Mouse (Mus musculus): Measurements from ENCODE around the gene Ltb. TPM values are rescaled to one million over a fixed set of nuclear protein-coding genes. Genes with fewer than 3 reads are reported as not detected.

Ltb gene
- polyA plus RNA-seq, 1 experiment from 2014 or later: 0.99 TPM

DNA sequence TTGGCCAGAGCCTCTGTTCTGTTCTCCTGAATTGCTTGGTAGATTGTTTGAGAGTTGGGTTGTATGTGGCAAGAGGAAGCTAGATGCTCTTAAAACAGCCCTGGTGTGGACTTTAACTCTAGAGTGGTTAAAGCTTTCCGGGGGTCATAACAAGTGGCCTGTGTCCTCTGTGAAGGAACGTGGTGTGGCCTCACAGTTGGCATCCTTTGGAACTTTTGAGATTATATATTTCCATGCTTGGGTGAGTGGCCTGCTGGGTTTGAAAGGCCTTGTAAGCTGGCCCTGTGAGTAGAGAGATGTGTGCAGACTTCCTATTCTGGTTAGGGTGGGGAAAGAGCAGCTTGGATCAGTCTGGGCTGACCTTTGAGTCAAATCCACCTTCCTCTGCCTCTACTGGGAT is 50.8 kb downstream of the Ltb start:
- ATAC-seq (ENCODE audit: low FRiP score, low read depth): no peak
- Histone ChIP-seq H3K27me3 (no peaks in the 10 kb centered on the region), H3K9me3 (no peaks in the 10 kb centered on the region), H3K36me3 (peaks cover 70% of the 10 kb centered on the region), H3K4me3 (peak overlapping the region; percentile 99), H3K27ac (no peak overlapping the region), H3K4me1 (peaks cover 48% of the 10 kb centered on the region), H3K9ac (peak overlapping the region; percentile 100), H3K4me2 (replicated peaks) (peak overlapping the region; percentile 95)
- 78% methylated on average over 2 of the region's 2 CpGs for WGBS

Small RNA genes within 50 kb of the gene (microRNA-seq; reads per million reads assigned to microRNA genes)
- gene Mir6973a: not detected
- not detected for gene Mir6974
- gene Mir6975: 2.1 reads per million, percentile 5 among the genes with 10 or more reads in this experiment

Other genes with a start within 250 kb of the Ltb start
- 0.32 and 0.43 TPM in 2 replicates for gene Hspa1b, start 235.2 kb upstream of the Ltb start, polyA plus RNA-seq (2015; fragmentation: Nextera tagmentation; extraction: Ambion mirVana)
- not detected in 2 replicates for gene Gm20481, start 224.5 kb upstream of the Ltb start, polyA plus RNA-seq (2015; fragmentation: Nextera tagmentation; extraction: Ambion mirVana)
- gene Hspa1a, start 222.3 kb upstream of the Ltb start, polyA plus RNA-seq (2015; fragmentation: Nextera tagmentation; extraction: Ambion mirVana): 3.7 and 4.4 TPM in 2 replicates
- 0.49 and 0.81 TPM in 2 replicates for gene Hspa1l, start 221.7 kb upstream of the Ltb start, polyA plus RNA-seq (2015; fragmentation: Nextera tagmentation; extraction: Ambion mirVana)
- 196 and 200 TPM in 2 replicates for gene Lsm2, start 212.6 kb upstream of the Ltb start, polyA plus RNA-seq (2015; fragmentation: Nextera tagmentation; extraction: Ambion mirVana)
- 102 and 110 TPM in 2 replicates for gene Vars, start 193.5 kb upstream of the Ltb start, polyA plus RNA-seq (2015; fragmentation: Nextera tagmentation; extraction: Ambion mirVana)
- 0.17 TPM in 2 replicates for gene Vwa7, start 177.9 kb upstream of the Ltb start, polyA plus RNA-seq (2015; fragmentation: Nextera tagmentation; extraction: Ambion mirVana)
- 7.2 and 8.2 TPM in 2 replicates for gene Sapcd1, start 166.4 kb upstream of the Ltb start, polyA plus RNA-seq (2015; fragmentation: Nextera tagmentation; extraction: Ambion mirVana)
- gene Msh5, start 147.7 kb upstream of the Ltb start, polyA plus RNA-seq (2015; fragmentation: Nextera tagmentation; extraction: Ambion mirVana): 2.6 and 4.6 TPM in 2 replicates
- 247 and 266 TPM in 2 replicates for gene Clic1, start 144.5 kb upstream of the Ltb start, polyA plus RNA-seq (2015; fragmentation: Nextera tagmentation; extraction: Ambion mirVana)
- gene Ddah2, start 135.4 kb upstream of the Ltb start, polyA plus RNA-seq (2015; fragmentation: Nextera tagmentation; extraction: Ambion mirVana): 423 and 428 TPM in 2 replicates
- 0.15 TPM in 1 of 2 replicates, not detected in the other for gene Ly6g6c, start 129.1 kb upstream of the Ltb start, polyA plus RNA-seq (2015; fragmentation: Nextera tagmentation; extraction: Ambion mirVana)
- gene Mpig6b, start 128.3 kb upstream of the Ltb start, polyA plus RNA-seq (2015; fragmentation: Nextera tagmentation; extraction: Ambion mirVana): 0.29 and 0.71 TPM in 2 replicates
- gene Ly6g6e, start 117.5 kb upstream of the Ltb start, polyA plus RNA-seq (2015; fragmentation: Nextera tagmentation; extraction: Ambion mirVana): 2.0 and 3.4 TPM in 2 replicates
- gene Ly6g6d, start 116.4 kb upstream of the Ltb start, polyA plus RNA-seq (2015; fragmentation: Nextera tagmentation; extraction: Ambion mirVana): 0.57 and 0.65 TPM in 2 replicates
- 0.17 and 0.28 TPM in 2 replicates for gene Ly6g6f, start 108.8 kb upstream of the Ltb start, polyA plus RNA-seq (2015; fragmentation: Nextera tagmentation; extraction: Ambion mirVana)
- 93.1 and 94.9 TPM in 2 replicates for gene Abhd16a, start 105.2 kb upstream of the Ltb start, polyA plus RNA-seq (2015; fragmentation: Nextera tagmentation; extraction: Ambion mirVana)
- not detected in 2 replicates for gene Ly6g5c, start 86.2 kb upstream of the Ltb start, polyA plus RNA-seq (2015; fragmentation: Nextera tagmentation; extraction: Ambion mirVana)
- gene Ly6g5b, start 79.0 kb upstream of the Ltb start, polyA plus RNA-seq (2015; fragmentation: Nextera tagmentation; extraction: Ambion mirVana): 0.91 and 1.1 TPM in 2 replicates
- 21.3 and 21.9 TPM in 2 replicates for gene Gpank1, start 73.0 kb upstream of the Ltb start, polyA plus RNA-seq (2015; fragmentation: Nextera tagmentation; extraction: Ambion mirVana)
- 279 and 284 TPM in 2 replicates for gene Csnk2b, start 72.4 kb upstream of the Ltb start, polyA plus RNA-seq (2015; fragmentation: Nextera tagmentation; extraction: Ambion mirVana)
- gene D17H6S53E, start 68.1 kb upstream of the Ltb start, polyA plus RNA-seq (2015; fragmentation: Nextera tagmentation; extraction: Ambion mirVana): 11.7 and 13.4 TPM in 2 replicates
- gene Apom, start 62.4 kb upstream of the Ltb start, polyA plus RNA-seq (2015; fragmentation: Nextera tagmentation; extraction: Ambion mirVana): 3.2 TPM in 1 of 2 replicates, not detected in the other
- gene Bag6, start 59.3 kb upstream of the Ltb start, polyA plus RNA-seq (2015; fragmentation: Nextera tagmentation; extraction: Ambion mirVana): 66.7 and 67.2 TPM in 2 replicates
- 217 and 227 TPM in 2 replicates for gene Prrc2a, start 29.5 kb upstream of the Ltb start, polyA plus RNA-seq (2015; fragmentation: Nextera tagmentation; extraction: Ambion mirVana)
- gene Aif1, start 18.4 kb upstream of the Ltb start, polyA plus RNA-seq (2015; fragmentation: Nextera tagmentation; extraction: Ambion mirVana): 9.0 and 10.2 TPM in 2 replicates
- gene Lst1, start 6.0 kb upstream of the Ltb start, polyA plus RNA-seq (2015; fragmentation: Nextera tagmentation; extraction: Ambion mirVana): 10.1 and 12.1 TPM in 2 replicates
- 0.27 and 0.36 TPM in 2 replicates for gene Tnf, start 7.6 kb downstream of the Ltb start, polyA plus RNA-seq (2015; fragmentation: Nextera tagmentation; extraction: Ambion mirVana)
- gene Lta, start 10.9 kb downstream of the Ltb start, polyA plus RNA-seq (2015; fragmentation: Nextera tagmentation; extraction: Ambion mirVana): not detected in 2 replicates
- gene Gm16181, start 26.4 kb downstream of the Ltb start, polyA plus RNA-seq (2015; fragmentation: Nextera tagmentation; extraction: Ambion mirVana): 0.40 and 0.60 TPM in 2 replicates
- 4.2 and 5.3 TPM in 2 replicates for gene Atp6v1g2, start 39.2 kb downstream of the Ltb start, polyA plus RNA-seq (2015; fragmentation: Nextera tagmentation; extraction: Ambion mirVana)
- gene Nfkbil1, start 41.4 kb downstream of the Ltb start, polyA plus RNA-seq (2015; fragmentation: Nextera tagmentation; extraction: Ambion mirVana): 11.3 and 12.2 TPM in 2 replicates
- 552 and 562 TPM in 2 replicates for gene Ddx39b, start 47.3 kb downstream of the Ltb start, polyA plus RNA-seq (2015; fragmentation: Nextera tagmentation; extraction: Ambion mirVana)
- gene H2-D1, start 68.3 kb downstream of the Ltb start, polyA plus RNA-seq (2015; fragmentation: Nextera tagmentation; extraction: Ambion mirVana): 29.1 and 30.8 TPM in 2 replicates
- gene H2-Q1, start 126.0 kb downstream of the Ltb start, polyA plus RNA-seq (2015; fragmentation: Nextera tagmentation; extraction: Ambion mirVana): 0.09 and 0.31 TPM in 2 replicates
- 0.69 and 0.89 TPM in 2 replicates for gene H2-Q2, start 147.8 kb downstream of the Ltb start, polyA plus RNA-seq (2015; fragmentation: Nextera tagmentation; extraction: Ambion mirVana)
- 4.6 and 5.1 TPM in 2 replicates for gene H2-Q4, start 185.2 kb downstream of the Ltb start, polyA plus RNA-seq (2015; fragmentation: Nextera tagmentation; extraction: Ambion mirVana)
- 1.0 and 1.6 TPM in 2 replicates for gene H2-Q6, start 230.4 kb downstream of the Ltb start, polyA plus RNA-seq (2015; fragmentation: Nextera tagmentation; extraction: Ambion mirVana)
- 9.4 TPM in 2 replicates for gene H2-Q7, start 244.7 kb downstream of the Ltb start, polyA plus RNA-seq (2015; fragmentation: Nextera tagmentation; extraction: Ambion mirVana)

All from limb, embryonic 13.5 days (tissue).